Mouse (Mus musculus): ENCODE results near the gene Setd1a. TPM values are rescaled to one million over a fixed set of nuclear protein-coding genes. Genes with fewer than 3 reads are reported as not detected.

Setd1a gene
- polyA plus RNA-seq, 1 experiment from 2014 or later, result 20.8 TPM

DNA sequence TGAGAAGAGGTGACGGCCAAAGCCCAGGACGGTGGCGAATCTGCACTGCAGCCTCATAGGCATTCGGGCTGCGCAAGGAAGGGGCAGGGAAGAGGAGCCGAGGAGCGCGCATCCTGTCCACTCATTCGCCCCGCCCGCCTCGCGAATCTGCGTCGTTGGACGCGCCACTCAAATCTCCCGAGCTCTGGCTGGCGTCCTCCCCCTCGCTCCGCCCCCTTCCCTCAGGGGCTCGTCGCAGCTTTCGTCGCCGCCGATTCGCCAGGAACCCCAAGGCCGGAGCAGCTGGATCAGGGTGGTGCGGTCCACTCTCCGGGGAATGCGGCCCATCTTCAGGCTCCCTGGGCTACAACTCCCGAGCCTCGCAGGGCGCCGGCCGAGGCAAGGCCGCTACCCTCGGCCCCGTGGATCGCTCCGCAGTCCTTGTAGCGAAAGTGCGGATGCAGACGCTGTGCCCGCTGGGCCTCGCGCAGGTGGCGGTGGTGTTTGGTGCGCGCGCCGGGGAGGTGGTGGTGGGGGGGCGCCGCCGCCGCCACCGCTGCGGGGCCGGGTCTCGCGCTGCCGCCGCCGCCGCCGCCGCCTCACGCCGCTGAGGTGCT, 506 bp downstream of the Setd1a start:
- ATAC-seq (replicated peaks; ENCODE audit: insufficient number of reproducible peaks, low FRiP score, low TSS enrichment), result peak; percentile 88
- peak overlapping the region; percentile 88 for H3K9ac ChIP-seq (ENCODE audit: low read depth, low read length)
- H3K4me2 ChIP-seq, result peak overlapping the region; percentile 84
- no peaks in the 10 kb centered on the region for H3K9me3 ChIP-seq (replicated peaks; ENCODE audit: control insufficient read depth, low read length)
- under 1% methylated on average over 68 of the region's 70 CpGs for WGBS (ENCODE audit: insufficient replicate concordance)
- no peaks in the 10 kb centered on the region for H3K27me3 ChIP-seq (ENCODE audit: control insufficient read depth, insufficient read depth, low read length)
- peak overlapping the region; percentile 93 for H3K4me3 ChIP-seq (ENCODE audit: low read depth, low read length)
- H3K27ac ChIP-seq (ENCODE audit: low read depth, low read length), result peak overlapping the region; percentile 99
- H3K36me3 ChIP-seq (ENCODE audit: control insufficient read depth, insufficient read depth, low read length), result peaks cover 12% of the 10 kb centered on the region
- H3K4me1 ChIP-seq (ENCODE audit: control insufficient read depth, insufficient read depth, low read length), result 0 out of 2 replicates have a peak, but pooled peaks cover 11% of the 10 kb centered on the region

DNA sequence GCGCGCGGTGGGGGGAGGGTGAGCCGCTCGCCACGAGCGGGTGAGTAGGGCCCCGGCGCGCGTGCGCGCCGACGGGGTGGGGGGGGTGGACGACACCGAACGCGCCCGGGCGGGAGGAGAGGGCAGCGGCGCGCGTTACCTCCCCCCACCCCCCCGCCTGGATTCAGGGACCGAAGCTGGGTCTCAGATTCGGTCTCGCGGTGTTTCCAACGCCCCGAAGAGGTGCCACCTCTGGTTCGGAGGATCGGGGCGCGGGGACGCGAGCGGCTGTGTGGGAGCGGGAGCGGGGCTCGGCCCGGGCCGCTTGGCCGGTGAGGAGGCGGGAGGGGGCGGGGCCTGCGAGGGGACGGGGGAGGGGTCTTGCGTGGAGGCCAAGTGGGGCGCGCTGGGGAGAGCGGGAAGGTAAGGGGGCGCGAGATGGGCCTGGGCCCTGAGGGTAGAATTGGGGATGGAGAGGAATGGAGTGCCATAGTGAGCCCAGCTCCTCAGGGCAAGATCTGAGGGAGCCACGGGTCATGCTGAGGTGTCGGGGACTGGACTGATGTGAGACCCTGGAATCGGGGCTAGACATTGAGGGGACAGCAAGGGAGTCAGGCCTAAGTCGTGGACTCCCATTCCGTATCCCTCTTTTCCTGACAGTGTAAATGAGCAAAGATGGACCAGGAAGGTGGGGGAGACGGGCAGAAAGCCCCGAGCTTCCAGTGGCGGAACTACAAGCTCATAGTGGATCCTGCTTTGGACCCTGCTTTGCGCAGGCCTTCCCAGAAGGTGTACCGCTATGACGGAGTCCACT, 1.2 kb downstream of the Setd1a start:
- WGBS (ENCODE audit: insufficient replicate concordance), result 3% methylated on average over 53 of the region's 66 CpGs
- Histone ChIP-seq H3K4me1 (ENCODE audit: control insufficient read depth, insufficient read depth, low read length) (0 out of 2 replicates have a peak, but pooled peaks cover 11% of the 10 kb centered on the region), H3K36me3 (ENCODE audit: control insufficient read depth, insufficient read depth, low read length) (peaks cover 14% of the 10 kb centered on the region), H3K4me2 (peak overlapping the region; percentile 84), H3K9me3 (replicated peaks; ENCODE audit: control insufficient read depth, low read length) (no peaks in the 10 kb centered on the region), H3K27ac (ENCODE audit: low read depth, low read length) (peak overlapping the region; percentile 99), H3K27me3 (ENCODE audit: control insufficient read depth, insufficient read depth, low read length) (no peaks in the 10 kb centered on the region), H3K4me3 (ENCODE audit: low read depth, low read length) (peak overlapping the region; percentile 93), H3K9ac (ENCODE audit: low read depth, low read length) (peak overlapping the region; percentile 88)
- peak; percentile 58 for ATAC-seq (replicated peaks; ENCODE audit: insufficient number of reproducible peaks, low FRiP score, low TSS enrichment)

DNA sequence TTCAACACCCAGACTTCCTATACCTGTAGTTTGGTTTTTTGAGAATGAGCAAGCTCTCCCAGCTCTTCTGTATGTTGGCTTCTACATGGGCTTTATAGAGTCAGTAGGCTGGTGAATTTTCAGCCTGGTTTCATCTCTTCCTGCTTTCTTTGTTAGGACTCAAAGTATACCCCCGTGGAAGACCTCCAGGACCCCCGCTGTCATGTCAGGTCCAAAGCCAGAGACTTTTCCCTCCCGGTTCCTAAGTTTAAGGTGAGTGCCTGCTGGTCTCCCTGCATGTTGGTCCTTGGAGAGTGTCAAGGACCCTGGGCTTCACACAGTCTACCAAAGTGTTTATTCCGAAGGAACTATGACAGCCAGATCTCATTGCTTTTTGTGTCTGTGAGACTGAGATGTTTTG, 1.9 kb downstream of the Setd1a start:
- Histone ChIP-seq H3K9me3 (replicated peaks; ENCODE audit: control insufficient read depth, low read length) (no peaks in the 10 kb centered on the region), H3K4me3 (ENCODE audit: low read depth, low read length) (peak overlapping the region; percentile 93), H3K27me3 (ENCODE audit: control insufficient read depth, insufficient read depth, low read length) (no peaks in the 10 kb centered on the region), H3K4me2 (peak overlapping the region; percentile 84), H3K4me1 (ENCODE audit: control insufficient read depth, insufficient read depth, low read length) (0 out of 2 replicates have a peak, but pooled peaks cover 11% of the 10 kb centered on the region), H3K36me3 (ENCODE audit: control insufficient read depth, insufficient read depth, low read length) (peaks cover 15% of the 10 kb centered on the region), H3K27ac (ENCODE audit: low read depth, low read length) (no peak overlapping the region), H3K9ac (ENCODE audit: low read depth, low read length) (peak overlapping the region; percentile 88)
- no peak for ATAC-seq (replicated peaks; ENCODE audit: insufficient number of reproducible peaks, low FRiP score, low TSS enrichment)
- 69% methylated on average over 4 of the region's 4 CpGs for WGBS (ENCODE audit: insufficient replicate concordance)

DNA sequence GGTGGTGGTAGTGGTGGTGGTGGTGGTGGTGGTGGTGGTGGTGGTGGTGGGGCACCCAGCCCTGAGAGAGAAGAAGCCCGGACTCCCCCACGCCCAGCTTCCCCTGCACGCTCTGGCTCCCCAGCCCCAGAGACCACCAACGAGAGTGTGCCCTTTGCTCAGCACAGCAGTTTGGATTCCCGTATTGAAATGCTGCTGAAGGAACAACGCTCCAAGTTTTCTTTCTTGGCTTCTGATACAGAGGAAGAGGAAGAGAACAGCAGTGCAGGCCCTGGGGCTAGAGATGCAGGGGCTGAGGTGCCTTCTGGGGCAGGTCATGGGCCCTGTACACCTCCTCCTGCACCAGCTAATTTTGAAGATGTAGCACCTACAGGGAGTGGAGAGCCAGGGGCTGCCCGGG, 8.8 kb downstream of the Setd1a start, which contains the start of gene Gm49388:
TSS of gene Gm49388 (plus strand) at position 301 of the 400 bp plus-strand sequence.
- ATAC-seq (replicated peaks; ENCODE audit: insufficient number of reproducible peaks, low FRiP score, low TSS enrichment), result no peak
- no peak within 1 kb of the TSS for H3K9ac ChIP-seq (ENCODE audit: low read depth, low read length)
- no peak within 1 kb of the TSS for H3K4me2 ChIP-seq
- no peaks in the 10 kb centered on the region for H3K4me1 ChIP-seq (ENCODE audit: control insufficient read depth, insufficient read depth, low read length)
- peaks cover 43% of the 10 kb centered on the region for H3K36me3 ChIP-seq (ENCODE audit: control insufficient read depth, insufficient read depth, low read length)
- no peaks in the 10 kb centered on the region for H3K9me3 ChIP-seq (replicated peaks; ENCODE audit: control insufficient read depth, low read length)
- no peak within 1 kb of the TSS for H3K27ac ChIP-seq (ENCODE audit: low read depth, low read length)
- H3K4me3 ChIP-seq (ENCODE audit: low read depth, low read length), result no peak within 1 kb of the TSS
- no peaks in the 10 kb centered on the region for H3K27me3 ChIP-seq (ENCODE audit: control insufficient read depth, insufficient read depth, low read length)
- WGBS (ENCODE audit: insufficient replicate concordance), result over 99% methylated on average over 7 of the region's 7 CpGs

DNA sequence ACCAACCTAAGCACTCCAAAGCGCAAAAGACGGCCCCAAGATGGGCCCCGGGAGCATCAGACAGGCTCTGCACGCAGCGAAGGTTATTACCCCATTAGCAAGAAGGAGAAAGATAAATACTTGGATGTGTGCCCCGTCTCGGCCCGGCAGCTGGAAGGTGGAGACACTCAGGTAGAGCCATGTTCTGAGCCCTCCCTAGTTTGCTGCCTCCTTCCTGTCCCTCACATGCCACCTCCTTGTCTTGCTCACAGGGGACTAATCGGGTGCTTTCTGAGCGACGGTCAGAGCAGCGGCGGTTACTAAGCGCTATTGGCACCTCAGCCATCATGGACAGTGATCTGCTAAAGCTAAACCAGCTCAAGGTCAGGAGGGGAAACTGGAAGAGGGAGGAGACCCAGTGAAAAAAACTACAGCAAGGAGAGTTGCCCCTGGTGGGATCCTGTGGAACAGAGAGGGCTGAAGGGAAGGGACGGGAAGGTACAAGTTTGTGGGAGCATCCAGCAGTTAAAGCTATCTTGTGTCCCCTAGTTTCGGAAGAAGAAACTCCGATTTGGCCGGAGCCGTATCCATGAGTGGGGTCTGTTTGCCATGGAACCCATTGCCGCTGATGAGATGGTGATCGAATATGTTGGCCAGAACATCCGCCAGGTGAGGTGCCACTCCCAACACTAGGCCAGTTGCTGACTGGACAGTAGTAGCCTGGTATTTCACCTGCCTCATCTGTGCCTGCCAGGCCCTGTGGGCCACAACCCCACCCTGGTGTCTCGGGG, 20.8 kb downstream of the Setd1a start:
- WGBS (ENCODE audit: insufficient replicate concordance), result 90% methylated on average over 23 of the region's 23 CpGs
- no peak overlapping the region for H3K27ac ChIP-seq (ENCODE audit: low read depth, low read length)
- H3K27me3 ChIP-seq (ENCODE audit: control insufficient read depth, insufficient read depth, low read length), result no peaks in the 10 kb centered on the region
- peaks cover 35% of the 10 kb centered on the region for H3K36me3 ChIP-seq (ENCODE audit: control insufficient read depth, insufficient read depth, low read length)
- no peak overlapping the region for H3K9ac ChIP-seq (ENCODE audit: low read depth, low read length)
- H3K4me3 ChIP-seq (ENCODE audit: low read depth, low read length), result no peak overlapping the region
- no peak for ATAC-seq (replicated peaks; ENCODE audit: insufficient number of reproducible peaks, low FRiP score, low TSS enrichment)
- H3K4me2 ChIP-seq, result no peak overlapping the region
- peaks cover 3% of the 10 kb centered on the region; the same call in 1 of the 2 replicates for H3K4me1 ChIP-seq (ENCODE audit: control insufficient read depth, insufficient read depth, low read length)
- H3K9me3 ChIP-seq (replicated peaks; ENCODE audit: control insufficient read depth, low read length), result no peaks in the 10 kb centered on the region

DNA sequence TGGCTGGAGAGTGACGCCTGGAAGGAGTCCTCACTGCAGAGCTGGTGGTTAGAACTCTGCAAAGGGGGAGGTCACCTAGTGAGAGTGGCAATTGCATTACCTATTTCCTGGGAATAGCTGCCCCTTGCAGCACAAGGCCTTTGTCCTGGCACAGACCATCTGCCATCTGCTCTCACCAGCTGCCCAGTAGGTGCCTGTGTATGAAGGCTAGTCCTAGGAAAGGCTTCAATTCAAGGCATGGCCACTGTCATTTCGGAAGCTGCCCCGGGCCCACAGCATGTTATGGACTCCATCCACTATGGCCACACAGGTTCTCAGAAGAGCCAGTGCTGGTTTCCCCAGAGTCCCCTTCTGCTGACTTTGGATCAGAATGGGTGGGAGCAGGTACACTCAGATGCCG, 22.1 kb downstream of the Setd1a start:
- no peak for ATAC-seq (replicated peaks; ENCODE audit: insufficient number of reproducible peaks, low FRiP score, low TSS enrichment)

DNA sequence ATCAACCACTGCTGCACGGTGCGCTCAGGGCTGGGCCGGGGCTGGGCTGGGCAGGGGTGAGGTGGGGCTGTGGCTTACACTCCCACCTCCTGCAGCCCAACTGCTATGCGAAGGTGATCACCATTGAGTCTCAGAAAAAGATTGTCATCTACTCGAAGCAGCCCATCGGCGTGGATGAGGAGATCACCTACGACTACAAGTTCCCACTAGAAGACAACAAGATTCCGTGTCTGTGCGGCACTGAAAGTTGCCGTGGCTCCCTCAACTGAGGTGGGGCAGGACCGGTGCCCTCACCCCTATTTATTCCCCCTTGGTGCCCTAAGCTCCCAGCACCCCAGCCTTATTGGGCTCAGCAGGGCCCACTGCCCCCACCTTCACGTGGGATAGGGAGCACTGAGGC, 22.7 kb downstream of the Setd1a start:
- 91% methylated on average over 13 of the region's 13 CpGs for WGBS (ENCODE audit: insufficient replicate concordance)
- Histone ChIP-seq H3K36me3 (ENCODE audit: control insufficient read depth, insufficient read depth, low read length) (peaks cover 36% of the 10 kb centered on the region), H3K27ac (ENCODE audit: low read depth, low read length) (no peak overlapping the region), H3K9me3 (replicated peaks; ENCODE audit: control insufficient read depth, low read length) (no peaks in the 10 kb centered on the region), H3K27me3 (ENCODE audit: control insufficient read depth, insufficient read depth, low read length) (no peaks in the 10 kb centered on the region), H3K4me1 (ENCODE audit: control insufficient read depth, insufficient read depth, low read length) (peaks cover 3% of the 10 kb centered on the region; the same call in 1 of the 2 replicates), H3K9ac (ENCODE audit: low read depth, low read length) (no peak overlapping the region), H3K4me3 (ENCODE audit: low read depth, low read length) (no peak overlapping the region), H3K4me2 (no peak overlapping the region)
- ATAC-seq (replicated peaks; ENCODE audit: insufficient number of reproducible peaks, low FRiP score, low TSS enrichment), result no peak

More for the DNA sequence above, 22.1 kb downstream of the Setd1a start:
- Histone ChIP-seq H3K9ac (ENCODE audit: low read depth, low read length) (no peak overlapping the region), H3K4me1 (ENCODE audit: control insufficient read depth, insufficient read depth, low read length) (peaks cover 3% of the 10 kb centered on the region; the same call in 1 of the 2 replicates), H3K36me3 (ENCODE audit: control insufficient read depth, insufficient read depth, low read length) (peaks cover 37% of the 10 kb centered on the region), H3K4me3 (ENCODE audit: low read depth, low read length) (no peak overlapping the region), H3K4me2 (no peak overlapping the region), H3K9me3 (replicated peaks; ENCODE audit: control insufficient read depth, low read length) (no peaks in the 10 kb centered on the region), H3K27ac (ENCODE audit: low read depth, low read length) (no peak overlapping the region), H3K27me3 (ENCODE audit: control insufficient read depth, insufficient read depth, low read length) (no peaks in the 10 kb centered on the region)
- 87% methylated on average over 4 of the region's 4 CpGs for WGBS (ENCODE audit: insufficient replicate concordance)

DNA sequence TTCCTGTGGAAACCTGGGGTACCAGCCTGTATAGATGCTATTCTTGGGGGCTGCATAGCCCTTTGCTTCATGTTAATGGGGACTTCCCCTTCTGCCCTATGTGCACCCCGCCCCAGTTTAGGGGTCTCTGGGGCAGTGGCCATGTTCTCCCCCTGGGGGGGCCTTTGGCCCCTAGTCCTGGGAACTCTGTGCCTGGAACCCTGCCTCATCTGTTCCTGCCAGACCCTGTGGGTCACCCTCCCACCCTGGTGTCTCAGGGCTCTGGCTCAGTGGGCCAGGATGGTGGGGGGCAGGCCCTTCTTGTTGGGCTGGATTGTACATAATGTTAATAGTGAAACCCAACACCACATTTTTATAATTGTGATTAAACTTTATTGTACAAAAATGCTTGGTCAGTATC, 23.3 kb downstream of the Setd1a start:
- WGBS (ENCODE audit: insufficient replicate concordance), result 95% methylated on average over 1 of the region's 1 CpGs

More for the DNA sequence above, 23.3 kb downstream of the Setd1a start:
- Histone ChIP-seq H3K9ac (ENCODE audit: low read depth, low read length) (no peak overlapping the region), H3K9me3 (replicated peaks; ENCODE audit: control insufficient read depth, low read length) (no peaks in the 10 kb centered on the region), H3K27ac (ENCODE audit: low read depth, low read length) (no peak overlapping the region), H3K4me1 (ENCODE audit: control insufficient read depth, insufficient read depth, low read length) (peaks cover 3% of the 10 kb centered on the region; the same call in 1 of the 2 replicates), H3K4me2 (no peak overlapping the region), H3K36me3 (ENCODE audit: control insufficient read depth, insufficient read depth, low read length) (peaks cover 36% of the 10 kb centered on the region), H3K4me3 (ENCODE audit: low read depth, low read length) (no peak overlapping the region), H3K27me3 (ENCODE audit: control insufficient read depth, insufficient read depth, low read length) (no peaks in the 10 kb centered on the region)
- ATAC-seq (replicated peaks; ENCODE audit: insufficient number of reproducible peaks, low FRiP score, low TSS enrichment), result no peak
